Mouse (Mus musculus) large intestine, adult 2 months (tissue): ENCODE results near the gene Lamb3. TPM values are rescaled to one million over a fixed set of nuclear protein-coding genes. Genes with fewer than 3 reads are reported as not detected.
"Not testable (repeated sequence)": the region's sequence is repeated elsewhere in the genome, so short reads cannot be mapped to it uniquely, and the experiment has no call there.

Source experiments
- DNase-seq: peaks from one replicate; pipeline ENCODE4 v3.0.0-alpha.2; 2012; ENCODE audit warnings: low read depth, low spot score
- WGBS: fragments of 180-500 bp; shearing (Covaris S2); methylation state at CpG from one replicate; pipeline ENCODE4 v1.1.7; 2018; 5-methylcytosine and 5-hydroxymethylcytosine counted together
- polyA plus RNA-seq: library from polyadenylated mRNA; depleted of rRNA; stranded (reverse); fragments of >200 nt; gene quantifications from 2 replicates; pipeline ENCODE4 v1.2.3, GENCODE M21; 2012

The Lamb3 gene
- polyA plus RNA-seq, 1 experiment = 16.7 TPM

GRCm38 (mm10) chr1:193272137-193272915, 64.8 kb downstream of the Lamb3 start:
- 60% methylated on average over 24 of the region's 24 CpGs for whole genome bisulfite sequencing
- no peak for DNase-seq

GRCm38 (mm10) chr1:193272916-193273601, 65.6 kb downstream of the Lamb3 start, which contains the start of gene G0s2:
Gene G0s2 (minus strand): TSS chr1:193273217.
- 4% methylated on average over 22 of the region's 23 CpGs for WGBS
- no peak for DNase-seq

- DNase-seq = no peak
- 74% methylated on average over 8 of the region's 8 CpGs for WGBS
Measured at GRCm38 (mm10) chr1:193274407-193275071, 67.0 kb downstream of the Lamb3 start.

GRCm38 (mm10) chr1:193278414-193279045, 71.0 kb downstream of the Lamb3 start:
- DNase-seq = no peak
- WGBS = 72% methylated on average over 6 of the region's 6 CpGs

GRCm38 (mm10) chr1:193279492-193279891, 72.0 kb downstream of the Lamb3 start:
- DNase-seq = no peak

GRCm38 (mm10) chr1:193281344-193281743, 73.8 kb downstream of the Lamb3 start:
- DNase-seq = no peak
- WGBS = 89% methylated on average over 2 of the region's 2 CpGs

More at GRCm38 (mm10) chr1:193279492-193279891, 72.0 kb downstream of the Lamb3 start:
- 78% methylated on average over 4 of the region's 4 CpGs for WGBS

- WGBS = 38% methylated on average over 7 of the region's 7 CpGs
- no peak for DNase-seq
Measured at GRCm38 (mm10) chr1:193284228-193284779, 76.8 kb downstream of the Lamb3 start.

- WGBS = 72% methylated on average over 3 of the region's 3 CpGs
- DNase-seq = not testable (repeated sequence)
Measured at GRCm38 (mm10) chr1:193285766-193286325, 78.3 kb downstream of the Lamb3 start.

GRCm38 (mm10) chr1:193287578-193287977, 80.1 kb downstream of the Lamb3 start:
- 42% methylated on average over 2 of the region's 2 CpGs for WGBS
- no peak for DNase-seq

GRCm38 (mm10) chr1:193289076-193289475, 81.6 kb downstream of the Lamb3 start:
- 95% methylated on average over 3 of the region's 3 CpGs for WGBS
- DNase-seq = no peak

GRCm38 (mm10) chr1:193289914-193290313, 82.4 kb downstream of the Lamb3 start:
- 44% methylated on average over 5 of the region's 5 CpGs for WGBS
- no peak for DNase-seq

GRCm38 (mm10) chr1:193290686-193291085, 83.2 kb downstream of the Lamb3 start:
- no peak for DNase-seq

- no peak for DNase-seq
- WGBS = 50% methylated on average over 2 of the region's 2 CpGs
Measured at GRCm38 (mm10) chr1:193293039-193293438, 85.5 kb downstream of the Lamb3 start.

- DNase-seq = no peak
- 83% methylated on average over 3 of the region's 3 CpGs for WGBS
Measured at GRCm38 (mm10) chr1:193293926-193294325, 86.4 kb downstream of the Lamb3 start.

- 42% methylated on average over 5 of the region's 5 CpGs for WGBS
- no peak for DNase-seq
Measured at GRCm38 (mm10) chr1:193295920-193296319, 88.4 kb downstream of the Lamb3 start.

GRCm38 (mm10) chr1:193298141-193298765, 90.8 kb downstream of the Lamb3 start:
- WGBS = 67% methylated on average over 3 of the region's 3 CpGs
- no peak for DNase-seq

- WGBS = 68% methylated on average over 1 of the region's 1 CpGs
- no peak for DNase-seq
Measured at GRCm38 (mm10) chr1:193299995-193300394, 92.5 kb downstream of the Lamb3 start.

- 34% methylated on average over 6 of the region's 6 CpGs for WGBS
Measured at GRCm38 (mm10) chr1:193301216-193302092, 94.0 kb downstream of the Lamb3 start.

More at GRCm38 (mm10) chr1:193301216-193302092, 94.0 kb downstream of the Lamb3 start:
- DNase-seq = peak; percentile 84
